Mouse (Mus musculus) ES-E14 (cell line): ENCODE results near the gene Tbkbp1. TPM values are rescaled to one million over a fixed set of nuclear protein-coding genes. Genes with fewer than 3 reads are reported as not detected.
A peak's percentile ranks its signal among the peaks of the same experiment; 100 is the strongest.

Experiments used
- DNase-seq: peaks from one replicate; pipeline ENCODE4 v3.0.0-alpha.2; 2013; ENCODE audit warnings: low read depth, low spot score
- H3K27ac ChIP-seq: 2 replicates; pipeline ENCODE4 v1.5.1; 2012; ENCODE audit warnings: low read depth, mild to moderate bottlenecking, low read length, moderate library complexity, mixed read lengths; ENCODE audit not compliant: poor library complexity, insufficient read depth, severe bottlenecking
- H3K36me3 ChIP-seq: 2 replicates; pipeline ENCODE4 v1.6.1; 2012; ENCODE audit warnings: mild to moderate bottlenecking, low read length, moderate library complexity, mixed read lengths; ENCODE audit not compliant: control insufficient read depth, poor library complexity, insufficient read depth, severe bottlenecking
- H3K4me1 ChIP-seq, 2 experiments: fragments of 150-350 bp in 1 of 2; sonication (generic) in 1 of 2; 2 replicates each; pipeline ENCODE4 v1.6.1; 2012; ENCODE audit warnings: low read length in 2 of 2, mild to moderate bottlenecking in 1 of 2, mixed read lengths in 1 of 2; ENCODE audit not compliant: control insufficient read depth in 2 of 2, insufficient read depth in 2 of 2, poor library complexity in 1 of 2
- H3K4me3 ChIP-seq, 2 experiments: fragments of 150-350 bp in 1 of 2; sonication (generic) in 1 of 2; 2 replicates each; pipeline ENCODE4 v1.5.1; 2012; ENCODE audit warnings: low read length in 2 of 2, low read depth in 1 of 2, mild to moderate bottlenecking in 1 of 2, mixed read lengths in 1 of 2; ENCODE audit not compliant: insufficient read depth in 1 of 2, poor library complexity in 1 of 2, severe bottlenecking in 1 of 2
- H3K9ac ChIP-seq: 2 replicates; pipeline ENCODE4 v1.6.1; 2012; ENCODE audit warnings: low read depth, mild to moderate bottlenecking, low read length, mixed read lengths; ENCODE audit not compliant: poor library complexity, insufficient read depth, severe bottlenecking
- H3K9me3 ChIP-seq: fragments of 150-350 bp; sonication (generic); 2 replicates; pipeline ENCODE4 v1.6.1; 2012; ENCODE audit warnings: low read depth, mild to moderate bottlenecking, low read length; ENCODE audit not compliant: control insufficient read depth, insufficient read depth
- CHD2 ChIP-seq: IDR thresholded peaks from 2 replicates; pipeline ENCODE4 v1.6.1; 2014; ENCODE audit warnings: mild to moderate bottlenecking, low read depth, low read length, inconsistent platforms
- HCFC1 ChIP-seq: IDR thresholded peaks from 2 replicates; pipeline ENCODE4 v1.6.1; 2012; ENCODE audit warnings: low read length, inconsistent platforms, borderline replicate concordance; ENCODE audit not compliant: insufficient read depth
- MAFK ChIP-seq: IDR thresholded peaks from 2 replicates; pipeline ENCODE4 v1.6.1; 2014; ENCODE audit warnings: mild to moderate bottlenecking, low read depth, low read length, inconsistent platforms; ENCODE audit not compliant: insufficient read depth
- ZC3H11A ChIP-seq: IDR thresholded peaks from 2 replicates; pipeline ENCODE4 v1.6.1; 2012; ENCODE audit warnings: low read depth, mild to moderate bottlenecking, inconsistent platforms, low read length, borderline replicate concordance
- ZNF384 ChIP-seq: IDR thresholded peaks from 2 replicates; pipeline ENCODE4 v1.6.1; 2012; ENCODE audit warnings: low read depth, low read length, inconsistent platforms
- in situ Hi-C, 2 experiments: fragments of 600-800 bp; cut with MboI; formaldehyde crosslinking; loops; one replicate each; pipeline ENCODE4 v1.15.1; 2025; ENCODE audit warnings: low sequenced_read_pairs in 2 of 2, inconsistent platforms in 1 of 2; ENCODE audit not compliant: unreplicated experiment in 2 of 2
- total RNA-seq: library from RNA; depleted of rRNA; stranded (reverse); fragments of 300-350 nt; gene quantifications from 2 replicates; pipeline ENCODE4 v1.2.3, GENCODE M21; 2012

Gene Tbkbp1
- total RNA-seq, 1 experiment = 4.5 TPM

- DNase-seq = peak; percentile 27
- TF ChIP-seq ZC3H11A = no peak
- TF ChIP-seq CHD2 = no peak
- no peak for TF ChIP-seq HCFC1
- no peak for TF ChIP-seq MAFK
- no peak for TF ChIP-seq ZNF384
- Histone ChIP-seq H3K4me3 (peak within 1 kb of the TSS; percentile 66 to 71), H3K4me1 (peaks cover 0 to 8% of the 10 kb centered on the region in 2 experiments; a peak in 1 of 4 replicates), H3K27ac (no peak within 1 kb of the TSS), H3K36me3 (no peaks in the 10 kb centered on the region), H3K9ac (peak within 1 kb of the TSS; percentile 48), H3K9me3 (no peaks in the 10 kb centered on the region)
- in situ Hi-C loops = no loop called here
Observed at GRCm38 (mm10) chr11:97114671-97115601, 36.4 kb downstream of the Tbkbp1 start, which contains the start of gene Tbx21. Gene Tbx21, minus strand, starts transcription at chr11:97115331.

DNA sequence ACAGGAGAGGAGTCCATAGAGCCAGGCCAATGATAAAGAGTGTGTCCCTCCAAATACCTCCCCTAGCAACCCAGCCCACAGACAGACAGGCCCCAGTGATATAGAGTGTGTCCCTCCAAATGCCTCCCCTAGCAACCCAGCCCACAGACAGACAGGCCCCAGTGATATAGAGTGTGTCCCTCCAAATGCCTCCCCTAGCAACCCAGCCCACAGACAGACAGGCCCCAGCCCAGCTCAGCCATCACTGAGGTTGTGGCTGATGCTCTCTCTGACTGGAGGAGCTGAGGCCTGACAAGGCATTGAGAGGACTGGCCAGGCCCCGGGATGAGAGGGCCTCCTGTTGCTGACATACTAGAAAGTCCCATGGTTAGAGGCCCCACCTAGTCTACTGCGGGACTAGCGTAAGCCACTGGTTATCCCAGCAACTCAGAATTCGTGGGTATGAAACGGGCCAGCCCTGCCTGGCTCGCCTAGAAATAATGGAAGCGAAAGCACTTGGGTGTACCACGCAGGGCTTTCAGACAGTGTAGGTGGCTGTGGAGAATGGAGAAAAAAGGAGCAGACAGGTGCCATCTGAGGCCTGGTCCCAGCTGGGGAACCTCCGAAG is 38.7 kb downstream of the Tbkbp1 start:
- peaks cover 0 to 8% of the 10 kb centered on the region in 2 experiments; a peak in 1 of 4 replicates for H3K4me1 ChIP-seq
- no peak overlapping the region for H3K9ac ChIP-seq
- no peak for TF ChIP-seq ZNF384
- TF ChIP-seq CHD2 = no peak
- TF ChIP-seq ZC3H11A = no peak
- no peak for TF ChIP-seq MAFK
- no peak for TF ChIP-seq HCFC1
- H3K9me3 ChIP-seq = no peaks in the 10 kb centered on the region
- no peaks in the 10 kb centered on the region for H3K36me3 ChIP-seq
- in situ Hi-C loops = no loop called here
- H3K27ac ChIP-seq = no peak overlapping the region
- no peak overlapping the region for H3K4me3 ChIP-seq
- no peak for DNase-seq

DNA sequence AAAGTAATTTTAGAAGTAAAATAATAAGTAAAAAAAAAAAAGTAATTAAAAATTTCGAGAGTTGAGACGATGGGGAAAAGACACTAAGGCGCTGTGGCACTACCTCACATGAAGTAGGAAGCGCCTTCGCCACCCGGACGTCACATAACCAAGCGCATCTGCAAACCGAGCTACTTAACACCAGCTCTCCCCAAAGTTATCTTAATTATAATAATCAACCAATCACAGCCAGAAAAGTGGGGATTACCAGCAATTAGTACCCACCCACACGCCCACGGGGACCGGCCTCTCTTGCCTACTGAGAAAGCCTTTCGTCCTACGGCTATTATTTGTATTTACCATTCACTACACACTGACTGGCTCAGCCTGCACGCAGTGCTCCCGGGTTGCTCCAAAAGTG is 42.3 kb downstream of the Tbkbp1 start:
- peaks cover 0 to 2% of the 10 kb centered on the region in 2 experiments; a peak in 1 of 4 replicates for H3K4me1 ChIP-seq
- H3K9me3 ChIP-seq = no peaks in the 10 kb centered on the region
- H3K27ac ChIP-seq = no peak overlapping the region
- no peaks in the 10 kb centered on the region for H3K36me3 ChIP-seq
- no peak for DNase-seq
- TF ChIP-seq ZC3H11A (no peak), ZNF384 (no peak), HCFC1 (no peak), CHD2 (no peak), MAFK (no peak)
- no peak overlapping the region for H3K4me3 ChIP-seq
- in situ Hi-C loops = no loop called here
- no peak overlapping the region for H3K9ac ChIP-seq

DNA sequence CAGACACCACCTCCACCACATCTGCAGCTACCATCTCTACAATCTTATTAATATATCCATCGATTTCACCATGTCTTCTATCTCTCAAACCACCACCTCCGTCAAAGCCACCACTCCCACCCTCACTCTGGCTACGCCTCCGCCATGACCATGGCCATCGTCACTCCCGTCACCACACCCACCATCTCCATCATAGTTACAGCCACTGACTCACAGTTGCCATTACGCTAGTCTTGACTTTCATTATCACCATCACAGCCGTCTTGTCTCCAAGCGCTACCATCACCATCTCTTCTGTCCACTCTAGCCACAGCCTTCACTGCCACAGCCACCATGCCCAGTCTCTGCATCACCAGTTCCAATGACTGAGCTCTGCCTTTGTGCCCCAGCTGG is 47.2 kb downstream of the Tbkbp1 start:
- TF ChIP-seq MAFK = no peak
- no peak for TF ChIP-seq HCFC1
- no peak for TF ChIP-seq ZC3H11A
- TF ChIP-seq ZNF384 = no peak
- TF ChIP-seq CHD2 = no peak
- Histone ChIP-seq H3K36me3 (no peaks in the 10 kb centered on the region), H3K4me3 (no peak overlapping the region), H3K9me3 (no peaks in the 10 kb centered on the region), H3K9ac (no peak overlapping the region), H3K27ac (peak overlapping the region; percentile 25; the same call in 1 of the 2 replicates), H3K4me1 (peaks cover 0 to under 1% of the 10 kb centered on the region in 2 experiments; a peak in 1 of 4 replicates)
- no peak for DNase-seq
- in situ Hi-C loops = no loop called here
